Mouse (Mus musculus) neural tube, embryonic 14.5 days (tissue): ENCODE data around the gene Cdc34. TPM values are rescaled to one million over a fixed set of nuclear protein-coding genes. Genes with fewer than 3 reads are reported as not detected.
A peak's percentile ranks its signal among the peaks of the same experiment; 100 is the strongest.
"Not testable (repeated sequence)": the region's sequence is repeated elsewhere in the genome, so short reads cannot be mapped to it uniquely, and the experiment has no call there.

ENCODE experiments used
- ATAC-seq: fragments of 200-750 bp; cut with Nextera tagmentation; 2 replicates; pipeline ENCODE4 v1.8.0; 2017; ENCODE audit warnings: low read depth, mild to moderate bottlenecking, moderate TSS enrichment, moderate library complexity
- H3K27ac ChIP-seq: fragments of 300-500 bp; sonication (generic); 2 replicates; pipeline ENCODE4 v1.5.1; 2014; ENCODE audit warnings: low read depth, mild to moderate bottlenecking, control low read depth, low read length, moderate library complexity, mixed read lengths
- H3K27me3 ChIP-seq: fragments of 300-500 bp; sonication (generic); 2 replicates; pipeline ENCODE4 v1.6.1; 2014; ENCODE audit warnings: low read length; ENCODE audit not compliant: control insufficient read depth, insufficient read depth
- H3K36me3 ChIP-seq: fragments of 300-500 bp; sonication (generic); 2 replicates; pipeline ENCODE4 v1.6.1; 2014; ENCODE audit warnings: low read length, mixed read lengths; ENCODE audit not compliant: control insufficient read depth, insufficient read depth
- H3K4me1 ChIP-seq: fragments of 300-500 bp; sonication (generic); 2 replicates; pipeline ENCODE4 v1.6.1; 2014; ENCODE audit warnings: low read length; ENCODE audit not compliant: control insufficient read depth, insufficient read depth
- H3K4me2 ChIP-seq: fragments of 300-500 bp; sonication (generic); 2 replicates; pipeline ENCODE4 v1.6.1; 2014; ENCODE audit warnings: mild to moderate bottlenecking, low read depth, low read length, control low read depth
- H3K4me3 ChIP-seq: fragments of 300-500 bp; sonication (generic); 2 replicates; pipeline ENCODE4 v1.5.1; 2014; ENCODE audit warnings: low read depth, low read length, control low read depth, mixed read lengths
- H3K9ac ChIP-seq: fragments of 300-500 bp; sonication (generic); replicated peaks from 2 replicates; pipeline ENCODE4 v1.6.1; 2014; ENCODE audit warnings: low read depth, mild to moderate bottlenecking, control low read depth, low read length, mixed read lengths
- H3K9me3 ChIP-seq: fragments of 300-500 bp; sonication (generic); 2 replicates; pipeline ENCODE4 v1.6.1; 2016; ENCODE audit warnings: low read length; ENCODE audit not compliant: control insufficient read depth
- WGBS: fragments of 180-500 bp; shearing (Covaris S2); extraction: QIAGEN DNeasy Blood & Tissue Kit; methylation state at CpG from one replicate; pipeline ENCODE4 v1.1.7; 2014; 5-methylcytosine and 5-hydroxymethylcytosine counted together
- polyA plus RNA-seq: library from polyadenylated mRNA; unstranded; fragments of >200 nt; fragmentation: Nextera tagmentation; extraction: Ambion mirVana; gene quantifications from 2 replicates; pipeline ENCODE4 v1.2.1, GENCODE M21; 2014

The Cdc34 gene
- polyA plus RNA-seq, 1 experiment from 2014 or later = 69.7 TPM

GRCm38 (mm10) chr10:79700676-79701075 lies 18.7 kb downstream of the Cdc34 start:
- Histone ChIP-seq H3K27me3 (no peaks in the 10 kb centered on the region), H3K27ac (no peak overlapping the region), H3K36me3 (no peaks in the 10 kb centered on the region), H3K9ac (0 out of 2 replicates have a peak overlapping the region, but pooled peaks have one; percentile 7), H3K9me3 (no peaks in the 10 kb centered on the region), H3K4me2 (no peak overlapping the region), H3K4me3 (no peak overlapping the region), H3K4me1 (peaks cover 7% of the 10 kb centered on the region)
- 52% methylated on average over 7 of the region's 7 CpGs for whole genome bisulfite sequencing
- no peak for ATAC-seq

- Histone ChIP-seq H3K4me1 (peaks cover 16% of the 10 kb centered on the region), H3K36me3 (no peaks in the 10 kb centered on the region), H3K27ac (no peak overlapping the region), H3K27me3 (no peaks in the 10 kb centered on the region), H3K4me2 (no peak overlapping the region), H3K4me3 (no peak overlapping the region), H3K9ac (no peak overlapping the region), H3K9me3 (no peaks in the 10 kb centered on the region)
- no peak for ATAC-seq
- WGBS = 72% methylated on average over 10 of the region's 10 CpGs
Observed at GRCm38 (mm10) chr10:79701443-79702129, 19.6 kb downstream of the Cdc34 start.

GRCm38 (mm10) chr10:79702970-79703369 lies 21.0 kb downstream of the Cdc34 start:
- WGBS = 85% methylated on average over 2 of the region's 4 CpGs
- not testable (repeated sequence) for H3K27me3 ChIP-seq, ATAC-seq, H3K27ac ChIP-seq, H3K4me2 ChIP-seq, H3K4me3 ChIP-seq, H3K9ac ChIP-seq, H3K36me3 ChIP-seq, H3K9me3 ChIP-seq
- peaks cover 22% of the 10 kb centered on the region for H3K4me1 ChIP-seq

- Histone ChIP-seq H3K4me1 (peaks cover 22% of the 10 kb centered on the region), H3K27ac (0 out of 2 replicates have a peak overlapping the region, but pooled peaks have one; percentile 0), H3K9me3 (no peaks in the 10 kb centered on the region), H3K36me3 (no peaks in the 10 kb centered on the region), H3K4me3 (peak overlapping the region; percentile 67; the same call in 1 of the 2 replicates), H3K27me3 (no peaks in the 10 kb centered on the region), H3K4me2 (peak overlapping the region; percentile 89), H3K9ac (0 out of 2 replicates have a peak overlapping the region, but pooled peaks have one; percentile 8)
- 79% methylated on average over 10 of the region's 10 CpGs for WGBS
- ATAC-seq = no peak
Observed at GRCm38 (mm10) chr10:79703541-79703940, 21.5 kb downstream of the Cdc34 start.

GRCm38 (mm10) chr10:79704065-79704969 lies 22.3 kb downstream of the Cdc34 start, which contains the start of gene Bsg:
Gene Bsg, plus strand, starts transcription at chr10:79704491.
- Histone ChIP-seq H3K36me3 (no peaks in the 10 kb centered on the region), H3K4me2 (peak within 1 kb of the TSS; percentile 89)

GRCm38 (mm10) chr10:79704970-79705360 lies 23.0 kb downstream of the Cdc34 start:
- peak overlapping the region; percentile 67 for H3K4me3 ChIP-seq
- H3K36me3 ChIP-seq = peaks cover 5% of the 10 kb centered on the region; the same call in 1 of the 2 replicates
- no peak for ATAC-seq
- H3K4me1 ChIP-seq = peaks cover 22% of the 10 kb centered on the region
- no peaks in the 10 kb centered on the region for H3K27me3 ChIP-seq
- no peak overlapping the region for H3K27ac ChIP-seq
- peak overlapping the region; percentile 87 for H3K9ac ChIP-seq
- 7% methylated on average over 10 of the region's 10 CpGs for WGBS
- H3K4me2 ChIP-seq = peak overlapping the region; percentile 89
- H3K9me3 ChIP-seq = no peaks in the 10 kb centered on the region

More at GRCm38 (mm10) chr10:79704065-79704969, 22.3 kb downstream of the Cdc34 start, which contains the start of gene Bsg:
- H3K4me3 ChIP-seq = peak within 1 kb of the TSS; percentile 67
- peaks cover 22% of the 10 kb centered on the region for H3K4me1 ChIP-seq
- peak within 1 kb of the TSS; percentile 87 for H3K9ac ChIP-seq
- peak within 1 kb of the TSS; percentile 44 for H3K27ac ChIP-seq
- no peaks in the 10 kb centered on the region for H3K27me3 ChIP-seq
- no peaks in the 10 kb centered on the region for H3K9me3 ChIP-seq
- under 1% methylated on average over 54 of the region's 65 CpGs for WGBS
- peak; percentile 93 for ATAC-seq

- Histone ChIP-seq H3K27ac (no peak overlapping the region), H3K9ac (no peak overlapping the region), H3K36me3 (peaks cover 15% of the 10 kb centered on the region), H3K27me3 (no peaks in the 10 kb centered on the region), H3K9me3 (no peaks in the 10 kb centered on the region), H3K4me3 (peak overlapping the region; percentile 67), H3K4me1 (peaks cover 22% of the 10 kb centered on the region), H3K4me2 (peak overlapping the region; percentile 89)
- 88% methylated on average over 5 of the region's 5 CpGs for WGBS
- ATAC-seq = no peak
Observed at GRCm38 (mm10) chr10:79705951-79706350, 24.0 kb downstream of the Cdc34 start.

- Histone ChIP-seq H3K36me3 (peaks cover 17% of the 10 kb centered on the region), H3K9me3 (no peaks in the 10 kb centered on the region), H3K4me2 (peak overlapping the region; percentile 89; the same call in 1 of the 2 replicates), H3K27ac (no peak overlapping the region), H3K4me3 (no peak overlapping the region), H3K9ac (no peak overlapping the region; the same call in 1 of the 2 replicates), H3K4me1 (peaks cover 22% of the 10 kb centered on the region), H3K27me3 (no peaks in the 10 kb centered on the region)
- 87% methylated on average over 5 of the region's 5 CpGs for WGBS
- no peak for ATAC-seq
Observed at GRCm38 (mm10) chr10:79706406-79707094, 24.6 kb downstream of the Cdc34 start.
